Mouse (Mus musculus) liver, postnatal 0 days (tissue): ENCODE results near the gene Mettl3.

Experiments used
- CTCF ChIP-seq: sonication (generic); IDR thresholded peaks from 2 replicates; pipeline ENCODE4 v1.5.1; 2016; ENCODE audit warnings: antibody characterized with exemption, low read depth
- EP300 ChIP-seq: IDR thresholded peaks from 2 replicates; pipeline ENCODE4 v1.6.1; 2016; ENCODE audit warnings: antibody characterized with exemption, low read depth, mild to moderate bottlenecking

DNA sequence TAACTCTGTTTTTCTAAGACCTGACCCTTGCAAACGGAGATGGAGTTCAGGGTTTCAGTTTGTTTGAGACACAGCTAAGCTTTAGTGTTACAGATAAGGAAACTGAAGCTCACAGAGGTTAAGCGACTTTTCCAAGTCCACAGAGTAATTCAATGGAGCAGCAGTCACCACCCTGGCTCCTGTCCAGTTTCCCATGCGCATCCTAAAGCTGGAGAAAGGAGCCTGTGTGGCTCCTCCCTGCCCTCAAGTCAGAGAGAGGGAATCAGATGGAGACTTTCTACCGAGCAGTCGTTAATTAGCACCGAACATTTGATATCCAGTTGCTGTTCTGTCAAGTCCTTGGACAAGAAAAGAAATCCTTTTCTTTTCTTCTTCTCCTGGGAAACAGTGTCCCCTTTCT lies 14.4 kb upstream of the Mettl3 start:
- TF ChIP-seq CTCF (no peak), EP300 (no peak)
